In genomic region chr2:178192881-178193280, GRCm38 (mm10) we compare ENCODE assay signal across 14 mouse cellular contexts.
A peak's percentile ranks its signal among the peaks of the same experiment; 100 is the strongest.
DNase-seq lines count a peak whose midpoint lies in the region; ATAC-seq lines count a peak whose summit lies in the region.
"Had no signal": no experiment of that assay in that cellular context is flagged by ENCODE, and none has a peak within 500 bp of the region (broad histone marks: within the 10 kb centered on the region; RNA-seq: fewer than 3 reads in every experiment).

No protein-coding gene starts in this region.

- H3K36me3 ChIP-seq in midbrain, embryonic 11.5 days (ENCODE audit: control insufficient read depth, insufficient read depth, low read length), result no peaks in the 10 kb centered on the region
- no peaks in the 10 kb centered on the region for H3K36me3 ChIP-seq in midbrain, embryonic 10.5 days
- H3K36me3 ChIP-seq in neural tube, embryonic 14.5 days (ENCODE audit: control insufficient read depth, insufficient read depth, low read length), result no peaks in the 10 kb centered on the region
- H3K36me3 ChIP-seq: embryonic facial prominence, embryonic 15.5 days; limb, embryonic 13.5 days; stomach, embryonic 15.5 days had no signal

- WGBS in midbrain, embryonic 11.5 days, result 59% methylated on average over 9 of the region's 9 CpGs
- WGBS in midbrain, embryonic 10.5 days, result 71% methylated on average over 9 of the region's 9 CpGs
- 55% methylated on average over 9 of the region's 9 CpGs for WGBS in neural tube, embryonic 14.5 days

- no peak overlapping the region for H3K4me3 ChIP-seq in midbrain, embryonic 11.5 days (ENCODE audit: low read depth, low read length)
- H3K4me3 ChIP-seq in midbrain, embryonic 10.5 days, result no peak overlapping the region
- H3K4me3 ChIP-seq in neural tube, embryonic 14.5 days (ENCODE audit: low read depth, low read length), result no peak overlapping the region
- H3K4me3 ChIP-seq: embryonic facial prominence, embryonic 15.5 days; limb, embryonic 13.5 days; stomach, embryonic 15.5 days had no signal

- peak; percentile 28 for DNase-seq in adrenal gland, postnatal 10 days
- DNase-seq in adrenal gland, adult 18-20 months (ENCODE audit: low spot score in 2 of 2), result no peak
- DNase-seq in midbrain, embryonic 11.5 days (ENCODE audit: low spot score, missing footprints), result peak; percentile 64
- DNase-seq in midbrain, embryonic 10.5 days (ENCODE audit: low spot score), result no peak
- peak; percentile 24 to 63 for DNase-seq in layer of hippocampus, adult 18-20 months (ENCODE audit: low spot score in 2 of 2)
- DNase-seq in Muller cell, postnatal 12 days (ENCODE audit: inconsistent ontology term), result no peak
- DNase-seq in heart, adult 18-20 months, result no peak
- DNase-seq: kidney, postnatal 25 days; lung, embryonic 14.5 days; thymus, postnatal 4 days had no signal

- no peak overlapping the region for H3K9ac ChIP-seq in midbrain, embryonic 11.5 days (ENCODE audit: low read length)
- no peak overlapping the region for H3K9ac ChIP-seq in neural tube, embryonic 14.5 days (replicated peaks; ENCODE audit: low read depth, low read length)
- H3K9ac ChIP-seq: embryonic facial prominence, embryonic 15.5 days; limb, embryonic 13.5 days; lung, embryonic 14.5 days; stomach, embryonic 15.5 days had no signal

- H3K27me3 ChIP-seq in midbrain, embryonic 11.5 days (ENCODE audit: control insufficient read depth, insufficient read depth, low read length), result no peaks in the 10 kb centered on the region
- no peaks in the 10 kb centered on the region for H3K27me3 ChIP-seq in midbrain, embryonic 10.5 days (ENCODE audit: low read depth, poor library complexity, severe bottlenecking)
- no peaks in the 10 kb centered on the region for H3K27me3 ChIP-seq in neural tube, embryonic 14.5 days (ENCODE audit: control insufficient read depth, insufficient read depth, low read length)
- H3K27me3 ChIP-seq: embryonic facial prominence, embryonic 15.5 days; limb, embryonic 13.5 days; stomach, embryonic 15.5 days had no signal

- no peaks in the 10 kb centered on the region for H3K9me3 ChIP-seq in midbrain, embryonic 11.5 days (ENCODE audit: control insufficient read depth, low read length)
- H3K9me3 ChIP-seq in midbrain, embryonic 10.5 days (replicated peaks), result no peaks in the 10 kb centered on the region
- no peaks in the 10 kb centered on the region for H3K9me3 ChIP-seq in neural tube, embryonic 14.5 days (ENCODE audit: control insufficient read depth, low read length)
- H3K9me3 ChIP-seq: embryonic facial prominence, embryonic 15.5 days; limb, embryonic 13.5 days; stomach, embryonic 15.5 days had no signal

- H3K27ac ChIP-seq in midbrain, embryonic 11.5 days (ENCODE audit: low read depth, low read length), result no peak overlapping the region
- no peak overlapping the region; the same call in 1 of the 2 replicates for H3K27ac ChIP-seq in midbrain, embryonic 10.5 days (replicated peaks)
- H3K27ac ChIP-seq in neural tube, embryonic 14.5 days (ENCODE audit: low read depth, low read length), result 0 out of 2 replicates have a peak overlapping the region, but pooled peaks have one; percentile 8
- H3K27ac ChIP-seq: embryonic facial prominence, embryonic 15.5 days; limb, embryonic 13.5 days; stomach, embryonic 15.5 days had no signal

- ATAC-seq in midbrain, embryonic 11.5 days (ENCODE audit: low FRiP score), result no peak
- ATAC-seq in neural tube, embryonic 14.5 days (ENCODE audit: low read depth), result no peak

- no peak overlapping the region for H3K4me2 ChIP-seq in midbrain, embryonic 11.5 days
- no peak overlapping the region for H3K4me2 ChIP-seq in neural tube, embryonic 14.5 days (ENCODE audit: low read depth, low read length)
- H3K4me2 ChIP-seq: embryonic facial prominence, embryonic 15.5 days; limb, embryonic 13.5 days; lung, embryonic 14.5 days; stomach, embryonic 15.5 days had no signal

- H3K4me1 ChIP-seq in midbrain, embryonic 11.5 days (ENCODE audit: control insufficient read depth, insufficient read depth, low read length), result peaks cover 4% of the 10 kb centered on the region; the same call in 1 of the 2 replicates
- peaks cover 27% of the 10 kb centered on the region for H3K4me1 ChIP-seq in midbrain, embryonic 10.5 days
- H3K4me1 ChIP-seq in neural tube, embryonic 14.5 days (ENCODE audit: control insufficient read depth, insufficient read depth, low read length), result peaks cover 7% of the 10 kb centered on the region; the same call in 1 of the 2 replicates
- H3K4me1 ChIP-seq: embryonic facial prominence, embryonic 15.5 days; stomach, embryonic 15.5 days had no signal

Comparison
In these comparisons a context has a peak if more than half of its experiments do, and no peak if none do; other contexts are left out.
1. DNase-seq: peak in adrenal gland, postnatal 10 days (single experiment), midbrain, embryonic 11.5 days (single experiment) and layer of hippocampus, adult 18-20 months (2 of 2); none in adrenal gland, adult 18-20 months (0 of 2), midbrain, embryonic 10.5 days (single experiment), Muller cell, postnatal 12 days (single experiment) and heart, adult 18-20 months (0 of 2).